Mouse (Mus musculus) liver, postnatal 0 days (tissue): ENCODE results near the gene Gm7792. TPM values are rescaled to one million over a fixed set of nuclear protein-coding genes. Genes with fewer than 3 reads are reported as not detected.
"Not testable (repeated sequence)": the region's sequence is repeated elsewhere in the genome, so short reads cannot be mapped to it uniquely, and the experiment has no call there.

Experiments
- ATAC-seq: fragments of 200-750 bp; cut with Nextera tagmentation; 2 replicates; pipeline ENCODE4 v1.8.0; 2017; ENCODE audit warnings: mild to moderate bottlenecking, moderate library complexity
- DNase-seq: peaks from one replicate; pipeline ENCODE4 v3.0.0-alpha.2; 2016
- H3K27ac ChIP-seq: fragments of 300-500 bp; sonication (generic); 2 replicates; pipeline ENCODE4 v1.5.1; 2014; ENCODE audit warnings: antibody characterized with exemption, moderate library complexity, mild to moderate bottlenecking, low read depth
- H3K27me3 ChIP-seq: fragments of 300-500 bp; sonication (generic); 2 replicates; pipeline ENCODE4 v1.6.1; 2014; ENCODE audit warnings: low read length, control low read depth, mixed read lengths; ENCODE audit not compliant: insufficient read depth
- H3K36me3 ChIP-seq: fragments of 300-500 bp; sonication (generic); replicated peaks from 2 replicates; pipeline ENCODE4 v1.6.1; 2014; ENCODE audit warnings: mild to moderate bottlenecking, control low read depth, low read length, moderate library complexity, mixed read lengths; ENCODE audit not compliant: insufficient read depth
- H3K4me1 ChIP-seq: fragments of 300-500 bp; sonication (generic); 2 replicates; pipeline ENCODE4 v1.6.1; 2014; ENCODE audit warnings: antibody characterized with exemption, mild to moderate bottlenecking, control low read depth; ENCODE audit not compliant: insufficient read depth
- H3K4me2 ChIP-seq: fragments of 300-500 bp; sonication (generic); 2 replicates; pipeline ENCODE4 v1.6.1; 2014; ENCODE audit warnings: low read depth, mild to moderate bottlenecking, low read length, moderate library complexity, mixed read lengths
- H3K4me3 ChIP-seq: fragments of 300-500 bp; sonication (generic); 2 replicates; pipeline ENCODE4 v1.5.1; 2014; ENCODE audit warnings: low read depth, low read length
- H3K9ac ChIP-seq: fragments of 300-500 bp; sonication (generic); replicated peaks from 2 replicates; pipeline ENCODE4 v1.6.1; 2014; ENCODE audit warnings: mild to moderate bottlenecking, moderate library complexity
- H3K9me3 ChIP-seq: fragments of 300-500 bp; sonication (generic); 2 replicates; pipeline ENCODE4 v1.6.1; 2016; ENCODE audit warnings: mild to moderate bottlenecking, control low read depth, low read length, mixed read lengths
- WGBS: fragments of 180-500 bp; shearing (Covaris S2); extraction: QIAGEN DNeasy Blood & Tissue Kit; methylation state at CpG from one replicate; pipeline ENCODE4 v1.1.7; 2014; ENCODE audit not compliant: insufficient replicate concordance; 5-methylcytosine and 5-hydroxymethylcytosine counted together
- polyA plus RNA-seq: library from polyadenylated mRNA; unstranded; fragments of >200 nt; fragmentation: Nextera tagmentation; extraction: Ambion mirVana; gene quantifications from 2 replicates; pipeline ENCODE4 v1.2.1, GENCODE M21; 2015

The Gm7792 gene
- polyA plus RNA-seq: not detected in 2 replicates

GRCm38 (mm10) chr5:93843476-93843875, at the start of gene Gm7792:
TSS of gene Gm7792 (plus strand) at chr5:93843776.
- not testable (repeated sequence) for H3K27me3 ChIP-seq, H3K27ac ChIP-seq, DNase-seq, H3K9ac ChIP-seq, H3K36me3 ChIP-seq, H3K4me2 ChIP-seq, ATAC-seq, H3K4me3 ChIP-seq, H3K9me3 ChIP-seq, H3K4me1 ChIP-seq
- WGBS: 67% methylated on average over 1 of the region's 2 CpGs

Other genes starting within 250 kb of the Gm7792 start
- gene C87414, start 172.2 kb upstream of the Gm7792 start, polyA plus RNA-seq: not detected in 2 replicates
- not detected in 2 replicates for gene Gm16429, start 85.3 kb downstream of the Gm7792 start, polyA plus RNA-seq
- gene BC061212, start 226.8 kb downstream of the Gm7792 start, polyA plus RNA-seq: not detected in 2 replicates
- not detected in 2 replicates for gene Gm6351, start 232.6 kb downstream of the Gm7792 start, polyA plus RNA-seq